Mouse (Mus musculus): ENCODE results near the gene Znrf4.
A peak's percentile ranks its signal among the peaks of the same experiment; 100 is the strongest.

The Znrf4 gene

DNA sequence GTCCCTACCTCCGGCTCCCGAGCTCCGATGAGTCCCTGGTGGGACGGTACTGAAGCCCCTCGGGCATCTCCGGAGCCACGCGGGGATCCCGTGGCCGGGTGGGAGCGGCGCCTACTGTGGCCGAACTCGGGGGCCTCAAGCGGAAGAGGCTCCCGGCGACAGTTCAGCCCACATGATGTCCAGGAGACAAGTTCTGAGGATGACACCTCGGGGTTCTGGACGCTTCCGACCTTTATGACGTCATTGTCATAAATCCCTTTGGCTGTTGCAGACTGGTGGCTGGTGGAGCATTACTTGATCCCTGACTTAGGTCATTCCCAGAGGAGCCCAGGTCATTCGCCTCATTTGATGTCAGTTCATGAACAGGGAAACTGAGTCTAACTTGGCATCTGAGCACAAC, at the start of gene Znrf4:
Gene Znrf4, minus strand, starts transcription at position 122 of the 400 bp plus-strand sequence.
- DNase-seq: no peak

GRCm38 (mm10) chr17:56561866-56562265, 49.6 kb upstream of the Znrf4 start:
- no peak for DNase-seq

GRCm38 (mm10) chr17:56560131-56560530, 47.9 kb upstream of the Znrf4 start:
- no peak for DNase-seq

DNA sequence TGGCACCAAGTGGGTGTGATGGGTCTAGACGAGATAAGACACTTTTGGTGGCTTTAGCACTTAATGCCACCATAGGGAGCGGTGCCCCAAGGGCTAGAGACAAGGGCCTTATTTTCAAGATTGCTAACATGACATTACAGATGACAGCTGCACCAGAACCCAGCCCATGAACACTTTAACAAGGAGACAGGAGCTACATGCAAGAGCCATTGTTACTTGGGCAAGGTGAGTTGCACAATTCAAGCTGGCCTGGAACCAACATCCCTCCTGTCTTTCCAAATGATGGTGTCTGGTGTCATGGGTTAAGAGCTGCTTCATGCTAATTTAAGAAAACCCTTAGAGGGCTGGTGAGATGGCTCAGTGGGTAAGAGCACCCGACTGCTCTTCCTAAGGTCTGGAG, 47.2 kb upstream of the Znrf4 start:
- no peak for DNase-seq

GRCm38 (mm10) chr17:56558448-56558847, 46.2 kb upstream of the Znrf4 start:
- peak; percentile 75 for DNase-seq

- no peak for DNase-seq
These were observed 41.9 kb upstream of the Znrf4 start, which contains the start of gene Gm20219 for GRCm38 (mm10) chr17:56554122-56554551. Gene Gm20219, minus strand, starts transcription at chr17:56554387.

DNA sequence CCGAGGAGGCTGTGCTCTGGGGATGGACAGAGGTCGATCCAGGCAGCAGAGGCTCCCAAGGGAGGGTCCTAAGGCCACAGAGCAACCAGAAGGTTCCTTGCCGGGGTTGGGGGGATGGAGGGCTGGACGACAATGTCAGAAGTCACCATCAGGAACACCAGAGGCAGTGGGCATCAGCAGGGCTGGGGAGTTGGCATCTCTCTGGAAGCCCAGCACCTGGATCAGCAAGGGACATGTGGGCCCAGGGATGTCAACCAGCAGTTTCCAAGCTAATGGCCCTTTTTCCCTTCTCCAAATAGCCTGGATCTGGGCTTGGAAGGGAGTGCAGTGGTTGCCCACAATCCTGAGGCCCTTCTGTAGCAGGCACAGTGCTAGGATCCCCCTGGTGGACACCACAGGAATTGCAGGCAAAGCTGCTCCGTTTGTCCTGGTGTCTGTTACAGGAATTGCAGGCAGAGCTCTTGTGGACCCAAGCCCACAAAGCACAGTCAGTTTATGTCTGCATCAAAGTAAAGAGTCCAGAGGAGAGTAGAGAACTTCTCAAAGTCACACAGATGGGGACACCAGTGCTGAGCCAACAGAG, 40.6 kb upstream of the Znrf4 start:
- DNase-seq: peak; percentile 79

GRCm38 (mm10) chr17:56551841-56552581, 39.8 kb upstream of the Znrf4 start:
- DNase-seq: no peak

DNA sequence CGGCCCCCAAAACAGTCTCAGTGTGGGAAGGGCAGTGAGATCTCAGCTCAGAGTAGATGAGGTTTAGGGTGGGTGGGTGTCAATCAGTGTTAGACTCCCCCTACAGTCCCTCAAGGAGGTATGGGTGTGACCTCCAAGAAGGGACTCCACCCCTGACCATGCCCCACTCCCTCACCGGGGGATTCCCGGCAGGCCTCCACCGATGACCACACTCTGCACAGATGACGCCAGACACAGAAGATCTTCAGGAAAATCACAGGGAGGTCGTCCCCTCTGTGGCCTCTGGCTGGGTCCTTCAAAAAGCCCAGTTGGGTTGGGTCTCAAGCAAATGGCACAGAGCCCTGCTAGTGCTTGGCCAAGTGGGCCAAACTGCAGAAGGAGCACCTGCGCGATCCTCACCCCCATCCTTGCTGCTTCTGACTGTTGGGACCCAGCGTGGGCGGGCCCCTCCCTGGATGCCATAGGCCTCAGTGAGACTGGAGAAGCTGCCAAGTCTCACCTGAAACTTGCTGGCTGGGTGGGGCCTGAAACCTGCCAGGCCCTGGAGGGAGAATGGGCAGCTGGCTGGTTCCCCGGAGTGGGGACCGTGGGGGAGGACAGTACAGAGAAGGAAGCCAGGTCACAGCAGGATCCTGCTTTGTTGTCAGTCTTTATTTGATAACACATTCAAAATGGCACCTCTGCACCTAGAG, 38.7 kb upstream of the Znrf4 start:
- no peak for DNase-seq

GRCm38 (mm10) chr17:56548605-56549105, 36.4 kb upstream of the Znrf4 start:
- DNase-seq: no peak

DNA sequence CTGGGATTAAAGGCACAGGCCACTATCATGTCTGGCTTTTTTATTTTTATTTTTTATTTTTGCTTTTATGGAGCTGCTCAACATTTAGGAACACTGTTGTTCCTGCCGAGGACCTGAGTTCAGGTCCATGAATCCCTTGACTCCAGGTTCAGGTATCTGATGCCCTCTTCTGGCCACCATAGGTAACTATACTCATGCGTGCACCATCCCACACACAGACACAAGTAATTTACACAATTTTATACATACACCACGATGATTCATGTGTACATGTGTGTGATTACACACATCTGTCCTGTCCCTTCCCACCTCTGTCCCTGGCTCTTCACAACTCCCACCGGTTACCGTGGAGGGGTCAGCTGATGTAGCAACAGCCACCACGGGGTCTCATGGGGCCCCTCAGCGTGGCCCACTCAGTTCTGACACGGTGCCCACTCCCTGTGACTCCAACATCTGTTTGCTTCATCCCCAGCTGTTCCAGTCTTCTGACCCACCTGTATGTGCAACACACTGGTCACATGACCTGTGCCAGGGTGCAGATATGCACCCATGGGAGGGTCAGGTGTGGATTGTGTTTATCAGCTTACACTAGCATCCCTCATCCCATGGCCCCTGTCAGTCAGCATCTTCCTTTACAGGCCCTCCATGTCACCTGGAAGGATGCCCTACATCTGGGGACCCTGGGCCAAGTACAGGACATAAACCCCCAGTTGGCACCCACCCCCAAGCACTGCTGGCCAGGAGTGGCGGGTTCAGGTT, 35.8 kb upstream of the Znrf4 start:
- no peak for DNase-seq

- DNase-seq: no peak
These were observed 35.0 kb upstream of the Znrf4 start for GRCm38 (mm10) chr17:56547116-56547845.

GRCm38 (mm10) chr17:56546576-56546975, 34.3 kb upstream of the Znrf4 start:
- no peak for DNase-seq

DNA sequence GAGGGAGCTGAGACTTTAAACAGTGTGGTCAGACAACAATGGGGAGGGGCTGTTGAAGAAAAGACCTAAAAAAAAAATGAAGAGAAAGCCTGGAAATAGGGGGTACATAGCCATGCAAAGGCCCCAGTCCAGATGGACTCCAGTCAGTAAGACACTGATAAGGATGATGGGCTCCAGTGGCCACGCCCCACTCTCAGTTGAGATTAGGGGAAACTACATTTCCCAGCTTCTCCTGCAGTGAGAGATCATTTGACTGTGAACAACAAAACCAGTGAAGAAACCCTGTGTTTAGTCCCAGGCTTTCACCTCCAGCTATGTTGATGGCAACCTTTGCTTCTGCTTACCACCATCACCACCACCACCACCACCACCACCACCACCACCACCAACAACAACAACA, 33.7 kb upstream of the Znrf4 start:
- DNase-seq: no peak

DNA sequence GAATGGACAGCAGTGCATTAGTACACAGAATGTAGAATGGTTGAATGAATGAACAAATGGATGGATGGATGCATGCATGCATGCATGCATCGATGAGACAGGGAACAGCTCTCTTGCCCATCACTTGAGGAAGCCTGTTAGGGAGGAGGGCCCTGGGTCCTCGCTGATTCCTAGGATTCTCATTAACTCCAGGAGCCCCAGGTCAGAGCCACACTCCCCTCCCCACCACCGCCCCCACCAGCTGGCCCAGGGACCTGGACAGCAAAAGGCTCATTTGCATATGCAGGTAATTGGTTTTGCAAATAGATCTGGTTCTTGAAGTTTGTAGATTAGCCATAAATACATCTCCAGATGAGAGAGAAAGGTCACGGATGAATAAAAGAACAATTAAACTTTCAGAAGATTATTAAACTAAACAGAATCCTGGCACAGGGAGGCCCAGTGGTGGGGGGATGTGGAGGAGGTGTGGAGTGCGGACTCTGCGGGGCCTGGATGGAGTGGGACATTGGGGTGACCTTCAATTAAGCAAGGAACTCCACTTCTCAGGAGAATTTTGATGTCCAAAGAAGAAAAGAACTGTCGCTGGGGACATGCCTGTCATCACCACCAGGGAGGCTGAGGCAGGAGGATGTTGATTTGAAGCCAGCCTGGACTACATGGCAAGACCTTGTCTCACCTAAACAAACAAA, 32.6 kb upstream of the Znrf4 start:
- DNase-seq: no peak

DNA sequence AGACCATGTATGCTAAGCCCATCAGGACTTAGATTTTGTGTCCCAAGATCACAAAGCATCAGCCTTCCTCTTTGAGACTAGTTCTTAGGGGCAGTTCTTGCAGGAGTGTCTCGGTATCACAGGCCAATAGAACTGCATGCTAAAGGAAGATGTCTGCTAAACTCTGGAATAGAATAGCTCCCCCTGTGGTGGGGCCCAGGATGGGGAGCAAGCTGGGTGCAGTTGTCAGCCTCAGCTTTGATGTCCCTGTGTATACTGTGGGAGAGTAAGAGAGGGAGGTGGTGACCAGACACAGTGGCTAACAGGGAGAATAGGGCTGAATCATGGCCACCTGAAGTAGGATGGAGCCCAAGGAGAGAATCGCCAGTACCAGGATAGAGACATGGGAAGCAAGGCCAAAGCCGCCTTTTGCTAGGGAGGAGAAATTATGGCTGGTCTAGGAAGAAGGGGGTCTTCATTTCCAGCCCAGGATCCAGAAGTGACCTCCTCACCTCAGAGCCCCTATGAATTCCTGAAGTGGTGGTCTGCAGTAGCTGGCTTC, 31.5 kb upstream of the Znrf4 start:
- no peak for DNase-seq

DNA sequence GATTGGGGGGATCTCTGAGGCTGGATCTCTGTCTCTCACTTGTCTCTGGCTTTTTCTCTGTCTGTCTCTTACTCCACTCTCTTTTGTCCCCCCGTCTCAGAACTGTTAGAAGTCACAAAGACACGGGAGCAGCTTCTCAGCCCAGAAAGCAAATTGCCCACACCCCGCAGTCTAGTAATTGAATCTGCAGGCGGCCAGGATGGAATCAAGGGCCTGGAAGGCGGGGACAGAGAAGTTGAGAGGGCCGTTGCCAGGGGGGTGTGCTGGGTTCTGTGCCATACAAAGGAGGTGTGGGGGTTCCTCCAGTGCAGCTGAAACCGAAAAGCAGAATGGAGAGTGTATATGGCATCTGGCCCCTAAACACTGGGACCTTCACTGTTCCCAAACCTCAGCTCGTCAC, 30.5 kb upstream of the Znrf4 start:
- DNase-seq: no peak

- no peak for DNase-seq
These were observed 28.3 kb upstream of the Znrf4 start for GRCm38 (mm10) chr17:56540562-56540975.

DNA sequence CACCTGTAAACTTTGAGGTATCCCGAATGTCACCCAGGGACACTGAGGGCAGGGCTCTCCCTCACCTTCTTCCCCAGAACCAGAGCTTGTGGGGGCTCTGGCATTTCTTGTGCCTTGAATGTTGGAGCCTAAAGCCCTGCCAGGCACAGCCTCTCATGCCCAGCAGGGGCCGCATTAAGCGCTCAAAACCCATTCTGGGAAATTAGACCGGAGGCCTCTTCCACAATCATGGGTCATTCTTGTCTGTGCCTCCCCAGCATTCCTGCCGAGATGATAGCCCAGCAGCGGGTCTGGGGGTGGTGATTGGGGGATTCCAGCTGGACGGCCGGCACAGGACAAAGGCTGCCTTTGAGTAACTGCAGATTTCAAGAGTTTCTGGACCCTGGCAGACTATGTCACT, 25.7 kb upstream of the Znrf4 start:
- peak; percentile 53 for DNase-seq

DNA sequence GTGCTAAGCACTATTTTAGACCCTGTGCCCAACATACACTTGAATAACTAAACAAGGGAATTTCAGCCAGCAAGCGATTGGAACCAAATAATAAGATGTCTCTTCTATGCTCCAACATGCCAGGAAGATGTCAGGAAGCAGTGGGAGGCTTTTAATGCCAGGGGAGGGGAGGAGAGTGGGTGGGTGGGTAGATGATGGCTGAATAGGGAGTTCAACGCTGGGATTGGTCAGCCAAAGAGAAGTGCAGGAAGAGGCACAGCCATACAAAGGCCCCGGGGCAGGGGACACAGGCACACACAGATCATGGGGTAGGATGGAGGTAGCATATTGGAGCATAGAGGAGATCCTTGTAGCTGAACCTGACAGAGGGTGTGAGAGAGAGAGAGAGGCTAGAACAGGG, 24.6 kb upstream of the Znrf4 start:
- no peak for DNase-seq

DNA sequence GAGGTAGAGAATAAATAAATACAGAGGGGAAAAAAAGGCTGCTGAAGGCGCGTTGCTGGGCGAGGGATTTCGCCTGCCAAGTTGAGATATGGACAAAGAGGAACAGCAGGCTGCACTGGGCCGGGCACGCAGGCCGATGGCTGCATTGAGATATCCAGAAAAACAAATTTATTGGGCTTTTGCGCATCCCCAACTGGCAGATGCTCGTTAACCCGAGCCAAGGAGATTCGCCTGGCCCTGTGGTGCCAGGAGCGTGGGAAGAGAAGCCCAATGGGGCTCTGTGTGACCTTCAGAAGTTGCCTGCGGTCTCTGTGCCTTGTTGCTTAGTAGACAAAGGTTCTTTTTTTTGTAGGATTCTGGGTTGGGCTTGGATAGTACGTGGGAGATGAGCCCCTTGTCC, 24.0 kb upstream of the Znrf4 start:
- DNase-seq: no peak

Data from embryo, embryonic 11 days (tissue).